In genomic region chr10:67216872-67217271, GRCm38 (mm10) we compare ENCODE assay signal across 14 mouse cellular contexts.
A peak's percentile ranks its signal among the peaks of the same experiment; 100 is the strongest.
DNase-seq lines count a peak whose midpoint lies in the region; ATAC-seq and TF ChIP-seq lines count a peak whose summit lies in the region.
"Had no signal": no experiment of that assay in that cellular context is flagged by ENCODE, and none has a peak within 500 bp of the region (broad histone marks: within the 10 kb centered on the region; RNA-seq: fewer than 3 reads in every experiment).

No protein-coding gene starts in this region.

- no peaks in the 10 kb centered on the region for H3K9me3 ChIP-seq in hindbrain, postnatal 0 days (ENCODE audit: low read length)
- no peaks in the 10 kb centered on the region for H3K9me3 ChIP-seq in hindbrain, embryonic 12.5 days (replicated peaks)
- no peaks in the 10 kb centered on the region for H3K9me3 ChIP-seq in midbrain, embryonic 14.5 days (ENCODE audit: control insufficient read depth, low read length)
- H3K9me3 ChIP-seq in midbrain, embryonic 11.5 days (ENCODE audit: control insufficient read depth, low read length), result no peaks in the 10 kb centered on the region
- H3K9me3 ChIP-seq: G1E; limb, embryonic 12.5 days had no signal

- no peak overlapping the region for H3K4me3 ChIP-seq in hindbrain, postnatal 0 days (ENCODE audit: low read length)
- H3K4me3 ChIP-seq in hindbrain, embryonic 12.5 days, result no peak overlapping the region
- no peak overlapping the region for H3K4me3 ChIP-seq in midbrain, embryonic 14.5 days (replicated peaks; ENCODE audit: low read depth, low read length)
- H3K4me3 ChIP-seq in midbrain, embryonic 11.5 days (ENCODE audit: low read depth, low read length), result no peak overlapping the region
- H3K4me3 ChIP-seq: limb, embryonic 12.5 days; myocyte had no signal

- H3K9ac ChIP-seq in hindbrain, postnatal 0 days (replicated peaks; ENCODE audit: low read length), result no peak overlapping the region
- H3K9ac ChIP-seq in hindbrain, embryonic 12.5 days, result no peak overlapping the region
- no peak overlapping the region for H3K9ac ChIP-seq in midbrain, embryonic 14.5 days (replicated peaks; ENCODE audit: low read length)
- H3K9ac ChIP-seq in midbrain, embryonic 11.5 days (ENCODE audit: low read length), result no peak overlapping the region
- H3K9ac ChIP-seq: limb, embryonic 12.5 days had no signal

- no peak overlapping the region for H3K27ac ChIP-seq in hindbrain, postnatal 0 days
- H3K27ac ChIP-seq in hindbrain, embryonic 12.5 days, result no peak overlapping the region
- H3K27ac ChIP-seq in midbrain, embryonic 14.5 days (replicated peaks; ENCODE audit: low read depth, low read length), result no peak overlapping the region
- H3K27ac ChIP-seq in midbrain, embryonic 11.5 days (ENCODE audit: low read depth, low read length), result no peak overlapping the region
- H3K27ac ChIP-seq: limb, embryonic 12.5 days; macrophage had no signal

- no peaks in the 10 kb centered on the region for H3K27me3 ChIP-seq in hindbrain, postnatal 0 days (ENCODE audit: insufficient read depth, low read length)
- no peaks in the 10 kb centered on the region for H3K27me3 ChIP-seq in hindbrain, embryonic 12.5 days
- H3K27me3 ChIP-seq in midbrain, embryonic 14.5 days (ENCODE audit: control insufficient read depth, insufficient read depth, low read length), result no peaks in the 10 kb centered on the region
- no peaks in the 10 kb centered on the region for H3K27me3 ChIP-seq in midbrain, embryonic 11.5 days (ENCODE audit: control insufficient read depth, insufficient read depth, low read length)
- H3K27me3 ChIP-seq: limb, embryonic 12.5 days had no signal

- no peaks in the 10 kb centered on the region; the same call in 1 of the 2 replicates for H3K4me1 ChIP-seq in hindbrain, postnatal 0 days (ENCODE audit: insufficient read depth, low read length)
- H3K4me1 ChIP-seq in hindbrain, embryonic 12.5 days, result peaks cover 4% of the 10 kb centered on the region; the same call in 1 of the 2 replicates
- H3K4me1 ChIP-seq in midbrain, embryonic 14.5 days (ENCODE audit: control insufficient read depth, insufficient read depth, low read length), result 0 out of 2 replicates have a peak, but pooled peaks cover 4% of the 10 kb centered on the region
- H3K4me1 ChIP-seq in midbrain, embryonic 11.5 days (ENCODE audit: control insufficient read depth, insufficient read depth, low read length), result no peaks in the 10 kb centered on the region
- H3K4me1 ChIP-seq: limb, embryonic 12.5 days had no signal

- WGBS in hindbrain, postnatal 0 days, result 67% methylated on average over 3 of the region's 3 CpGs
- WGBS in hindbrain, embryonic 12.5 days, result 86% methylated on average over 3 of the region's 3 CpGs
- 85% methylated on average over 3 of the region's 3 CpGs for WGBS in midbrain, embryonic 14.5 days
- 90% methylated on average over 3 of the region's 3 CpGs for WGBS in midbrain, embryonic 11.5 days

- ATAC-seq in hindbrain, postnatal 0 days, result no peak
- ATAC-seq in hindbrain, embryonic 12.5 days (ENCODE audit: low FRiP score), result no peak
- ATAC-seq in midbrain, embryonic 14.5 days (ENCODE audit: low FRiP score, low TSS enrichment), result no peak
- ATAC-seq in midbrain, embryonic 11.5 days (ENCODE audit: low FRiP score), result no peak

- H3K4me2 ChIP-seq in hindbrain, postnatal 0 days (ENCODE audit: low read depth, low read length), result no peak overlapping the region
- H3K4me2 ChIP-seq in hindbrain, embryonic 12.5 days (replicated peaks), result no peak overlapping the region
- H3K4me2 ChIP-seq in midbrain, embryonic 14.5 days (ENCODE audit: low read length), result no peak overlapping the region
- H3K4me2 ChIP-seq in midbrain, embryonic 11.5 days, result no peak overlapping the region
- H3K4me2 ChIP-seq: limb, embryonic 12.5 days had no signal

- TF ChIP-seq CTCF in hindbrain, postnatal 0 days (IDR thresholded peaks at IDR 0.05; ENCODE audit: low read depth), result peak; percentile 60

- H3K36me3 ChIP-seq in hindbrain, postnatal 0 days (ENCODE audit: insufficient read depth, low read length), result peaks cover 23% of the 10 kb centered on the region
- H3K36me3 ChIP-seq in hindbrain, embryonic 12.5 days, result peaks cover 21% of the 10 kb centered on the region
- peaks cover 30% of the 10 kb centered on the region for H3K36me3 ChIP-seq in midbrain, embryonic 14.5 days (ENCODE audit: control insufficient read depth, insufficient read depth, low read length)
- H3K36me3 ChIP-seq in midbrain, embryonic 11.5 days (ENCODE audit: control insufficient read depth, insufficient read depth, low read length), result peaks cover 8% of the 10 kb centered on the region; the same call in 1 of the 2 replicates

- peak; percentile 57 for DNase-seq in hindbrain, postnatal 0 days (ENCODE audit: low spot score)
- peak; percentile 59 for DNase-seq in midbrain, embryonic 14.5 days
- no peak for DNase-seq in midbrain, embryonic 11.5 days (ENCODE audit: low spot score, missing footprints)
- DNase-seq in NIH3T3 (ENCODE audit: low read depth), result peak; percentile 33
- peak; percentile 12 for DNase-seq in retina, postnatal 1 day
- DNase-seq in T-cell, adult 2 months (ENCODE audit: low spot score), result no peak
- DNase-seq in ovary, postnatal 14 days (ENCODE audit: low spot score), result no peak
- DNase-seq: adrenal gland, adult 8-10 months; kidney, adult 11 months had no signal

Comparison
In these comparisons a context has a peak if more than half of its experiments do, and no peak if none do; other contexts are left out.
1. DNase-seq: peak in hindbrain, postnatal 0 days (single experiment), midbrain, embryonic 14.5 days (single experiment), NIH3T3 (single experiment) and retina, postnatal 1 day (single experiment); none in midbrain, embryonic 11.5 days (single experiment), T-cell, adult 2 months (single experiment) and ovary, postnatal 14 days (single experiment).